Mouse (Mus musculus) erythroid progenitor cell, adult 5-6 weeks (primary cell): Measurements from ENCODE around the gene Ppp1r12b. TPM values are rescaled to one million over a fixed set of nuclear protein-coding genes. Genes with fewer than 3 reads are reported as not detected.

Experiments
- ATAC-seq: replicated peaks from 2 replicates; pipeline ENCODE4 v1.8.0; 2016; ENCODE audit warnings: moderate number of reproducible peaks, mild to moderate bottlenecking, moderate TSS enrichment, inconsistent platforms; ENCODE audit not compliant: poor library complexity, low FRiP score, severe bottlenecking
- total RNA-seq, 2 experiments: library from RNA; stranded (forward) in 1 of 2; stranded (reverse) in 1 of 2; fragments of 150-400 nt in 1 of 2; fragments of 186-747, 209-891 nt in 1 of 2; gene quantifications; 2 replicates each; pipeline versions ENCODE4 v1.2.3 to v1.2.4; 2015 to 2017; ENCODE audit warnings: low replicate concordance in 2 of 2

Gene Ppp1r12b
- total RNA-seq, 2 experiments from 2014 or later, result 8.0 to 26.2 TPM

DNA sequence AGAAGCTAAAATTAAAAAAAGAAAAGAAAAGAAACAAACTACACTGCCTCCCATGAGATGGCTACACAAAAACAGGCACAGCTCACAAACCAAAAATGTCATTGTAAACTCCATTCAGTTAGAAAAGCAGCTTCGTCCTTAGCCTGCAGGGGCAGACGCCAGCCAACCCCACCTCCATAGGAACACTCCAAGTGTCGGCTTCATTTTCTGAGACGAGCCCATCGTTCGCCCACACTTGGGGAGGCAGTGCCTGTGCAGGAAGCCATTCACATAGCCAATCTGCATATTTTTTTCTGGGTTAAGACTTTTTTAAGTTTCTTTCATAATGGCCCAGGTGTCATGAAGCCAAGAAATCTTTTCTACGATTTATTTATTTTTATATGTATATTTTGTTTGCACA lies 8.2 kb downstream of the Ppp1r12b start:
- ATAC-seq, result no peak

GRCm38 (mm10) chr1:134942898-134943297 lies 12.8 kb downstream of the Ppp1r12b start:
- ATAC-seq, result no peak

- no peak for ATAC-seq
Measured at GRCm38 (mm10) chr1:134940863-134941262, 14.9 kb downstream of the Ppp1r12b start.

DNA sequence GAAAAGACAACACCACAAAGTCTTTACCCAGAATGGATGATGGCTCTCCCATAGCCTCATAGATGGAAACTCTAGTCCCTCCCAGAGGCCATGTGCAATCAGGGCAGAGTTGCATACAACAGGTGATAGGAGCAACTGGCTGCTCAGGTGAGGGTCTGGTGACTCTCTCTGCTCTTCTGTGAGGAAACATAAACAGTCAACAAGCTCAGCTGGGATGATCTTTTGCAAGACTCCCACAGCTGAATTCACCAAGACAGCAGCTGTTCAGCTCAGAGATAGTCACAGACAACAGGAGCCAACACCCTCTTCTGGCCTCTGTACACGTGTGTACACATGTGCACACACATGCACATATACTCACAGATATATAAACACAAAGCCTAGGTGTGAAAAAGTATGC lies 17.5 kb downstream of the Ppp1r12b start:
- ATAC-seq, result no peak

- ATAC-seq, result no peak
Measured at GRCm38 (mm10) chr1:134936335-134936734, 19.4 kb downstream of the Ppp1r12b start.

DNA sequence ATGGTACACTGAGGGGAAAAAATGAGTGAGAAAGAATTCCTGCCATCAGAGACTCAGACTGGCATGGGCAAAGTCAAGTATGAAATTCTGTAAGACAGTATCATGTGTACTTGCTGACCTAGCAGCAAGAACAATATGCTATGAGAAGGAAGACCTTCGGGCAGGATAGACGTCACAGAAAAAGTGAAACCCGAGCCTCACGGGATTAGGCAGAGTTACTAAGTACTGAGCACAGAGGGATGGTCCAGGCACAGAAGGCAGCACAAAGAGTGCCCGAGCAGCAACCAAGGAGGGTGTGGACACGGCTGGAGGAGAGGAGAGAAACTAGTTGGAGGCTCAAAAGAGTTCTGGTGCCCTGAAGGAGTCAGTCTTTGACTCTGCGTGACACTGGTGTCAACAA lies 23.3 kb downstream of the Ppp1r12b start:
- no peak for ATAC-seq

DNA sequence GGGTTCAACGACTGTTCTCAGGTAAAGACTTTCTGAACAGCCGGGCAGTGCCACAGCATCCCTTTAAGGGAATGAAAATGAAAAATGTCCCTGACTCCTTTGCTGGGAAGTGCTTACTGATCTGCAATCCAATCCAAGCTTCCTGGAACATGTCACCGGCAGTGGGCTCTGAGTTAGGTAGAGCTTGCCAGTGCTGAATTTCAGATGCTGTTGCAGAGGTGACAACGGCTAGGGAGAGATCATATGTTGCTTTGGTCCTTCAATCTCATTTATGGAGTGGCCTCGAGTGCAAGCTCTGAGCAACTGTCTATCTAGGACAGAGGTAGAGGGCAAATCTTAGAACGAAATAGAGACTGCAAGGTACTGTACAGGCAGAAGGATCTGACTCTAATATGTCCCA lies 36.7 kb downstream of the Ppp1r12b start:
- ATAC-seq, result no peak

- no peak for ATAC-seq
Measured at GRCm38 (mm10) chr1:134915421-134915820, 40.3 kb downstream of the Ppp1r12b start.

GRCm38 (mm10) chr1:134913535-134913934 lies 42.2 kb downstream of the Ppp1r12b start:
- ATAC-seq, result no peak

GRCm38 (mm10) chr1:134911892-134912291 lies 43.9 kb downstream of the Ppp1r12b start:
- ATAC-seq, result no peak

GRCm38 (mm10) chr1:134910037-134910436 lies 45.7 kb downstream of the Ppp1r12b start:
- no peak for ATAC-seq

DNA sequence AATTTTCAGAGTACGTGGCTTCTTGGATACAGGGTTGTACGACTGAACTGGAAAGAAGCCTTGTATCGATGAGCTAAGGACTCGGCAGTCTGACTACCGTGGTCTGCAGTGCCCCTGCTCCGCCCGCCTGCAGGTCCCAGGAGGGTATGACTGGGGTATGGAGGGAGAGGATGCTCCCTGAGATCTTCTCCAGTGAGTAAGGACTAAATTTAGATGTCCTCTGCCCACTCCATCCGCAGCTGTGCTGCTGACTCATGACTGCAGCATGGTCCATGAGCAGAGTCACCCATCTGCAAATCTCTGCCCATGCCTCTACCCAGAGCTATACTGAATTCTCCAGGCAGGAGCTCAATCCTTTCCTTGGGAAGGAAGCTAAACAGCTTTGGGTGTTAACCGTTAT lies 46.3 kb downstream of the Ppp1r12b start:
- ATAC-seq, result no peak

DNA sequence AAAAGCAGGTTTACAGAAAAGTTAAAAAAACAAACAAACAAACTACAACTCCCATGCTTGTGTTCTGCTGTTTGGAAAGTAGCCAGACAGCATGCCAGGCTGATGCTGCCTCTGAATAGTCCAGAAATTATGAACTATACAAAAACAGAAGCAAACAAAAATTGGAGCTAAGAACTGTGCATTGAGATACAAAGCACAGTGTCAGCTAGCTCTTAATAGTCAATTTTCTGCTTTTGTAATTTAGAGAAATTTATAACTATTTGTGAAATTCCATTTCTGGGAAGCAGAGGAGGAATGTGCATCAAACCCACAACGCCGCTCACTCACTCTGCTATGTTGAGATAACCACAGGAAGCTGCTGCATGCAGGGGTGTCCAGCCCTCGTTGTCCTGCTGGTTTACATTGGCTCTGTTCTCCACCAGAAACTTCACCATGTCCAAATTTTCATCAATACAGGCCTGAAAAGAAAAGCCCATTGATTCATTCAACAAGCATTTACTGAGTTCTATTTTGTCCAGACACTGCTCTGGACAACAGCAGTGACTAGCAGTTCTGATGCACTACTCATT lies 53.6 kb downstream of the Ppp1r12b start:
- no peak for ATAC-seq

DNA sequence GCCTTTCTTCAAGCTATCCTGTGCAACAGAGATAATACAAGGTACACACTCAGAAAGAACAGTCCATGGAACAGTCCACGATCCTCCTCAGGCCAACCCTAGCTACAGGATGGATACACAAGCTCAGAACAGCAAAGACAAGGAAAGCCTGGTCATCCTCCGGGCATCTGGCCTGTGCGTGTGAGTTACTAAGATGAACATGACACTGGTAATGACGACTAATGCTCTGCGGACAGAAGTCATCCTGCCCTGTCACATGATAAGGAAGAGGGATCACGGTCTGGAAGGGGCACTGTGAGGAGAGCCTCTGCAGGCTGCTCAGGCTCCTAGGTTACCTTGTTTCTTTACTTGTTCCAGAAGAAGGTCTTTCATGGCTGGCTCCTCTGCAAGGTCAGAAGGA lies 59.7 kb downstream of the Ppp1r12b start:
- no peak for ATAC-seq

DNA sequence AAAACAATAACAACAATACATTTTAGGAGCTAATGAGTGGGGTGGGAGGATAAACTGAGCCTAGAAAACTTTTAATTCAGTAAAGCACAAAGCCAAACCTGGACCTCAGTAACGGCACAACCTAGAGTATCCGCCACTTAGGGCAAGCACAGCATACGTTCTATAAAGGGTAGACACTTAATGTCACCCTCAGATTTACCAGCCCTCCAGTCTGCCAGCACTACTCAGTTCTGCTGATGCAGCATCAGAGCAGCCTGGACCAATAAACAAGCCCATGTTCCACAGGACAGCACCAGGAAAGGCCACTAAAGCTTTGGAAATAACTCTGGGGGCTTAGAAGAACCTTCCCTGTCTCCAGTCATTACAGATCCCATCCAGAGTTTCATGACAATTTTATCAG lies 60.9 kb downstream of the Ppp1r12b start:
- no peak for ATAC-seq

DNA sequence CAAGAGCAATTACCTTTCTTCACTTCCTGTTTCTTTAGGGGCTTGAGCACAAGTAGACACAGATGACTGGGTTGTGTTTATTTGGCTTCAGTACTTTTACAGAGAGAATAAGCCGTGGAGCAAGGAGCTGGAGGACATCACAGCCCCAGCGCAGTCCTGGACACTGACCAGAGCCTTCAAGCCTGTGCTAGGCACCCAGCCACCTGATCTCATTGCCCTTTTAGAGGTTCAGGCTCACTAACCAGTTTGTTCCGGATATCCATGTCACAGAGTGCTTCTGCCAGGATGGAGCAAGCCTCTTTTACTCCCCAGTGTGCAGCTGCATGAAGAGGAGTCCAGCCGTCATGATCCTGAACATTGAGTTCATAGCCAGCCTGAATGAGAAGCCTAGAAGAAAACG lies 63.8 kb downstream of the Ppp1r12b start:
- ATAC-seq, result no peak

DNA sequence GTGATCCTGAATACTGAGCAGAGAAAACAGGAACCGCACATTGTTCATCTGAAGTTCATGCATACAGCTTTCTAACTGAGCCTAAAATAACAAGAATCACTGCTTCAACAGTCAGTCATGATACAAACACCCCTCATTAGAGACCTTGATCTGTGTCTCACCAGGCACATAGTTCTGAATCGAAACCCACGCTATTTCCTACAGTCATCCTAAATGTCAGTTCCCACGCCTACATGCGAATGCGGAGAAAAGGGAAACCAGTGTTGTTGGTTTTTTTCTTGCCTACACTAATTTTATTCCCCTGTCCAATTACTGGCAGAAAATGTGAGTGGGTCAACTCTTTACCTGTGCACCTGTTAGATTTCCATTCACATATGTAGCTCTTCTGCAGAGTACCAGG lies 66.1 kb downstream of the Ppp1r12b start:
- no peak for ATAC-seq

- no peak for ATAC-seq
Measured at GRCm38 (mm10) chr1:134875800-134876199, 79.9 kb downstream of the Ppp1r12b start.

- ATAC-seq, result no peak
Measured at GRCm38 (mm10) chr1:134872678-134873077, 83.1 kb downstream of the Ppp1r12b start.

- no peak for ATAC-seq
Measured at GRCm38 (mm10) chr1:134866426-134866825, 89.3 kb downstream of the Ppp1r12b start.

DNA sequence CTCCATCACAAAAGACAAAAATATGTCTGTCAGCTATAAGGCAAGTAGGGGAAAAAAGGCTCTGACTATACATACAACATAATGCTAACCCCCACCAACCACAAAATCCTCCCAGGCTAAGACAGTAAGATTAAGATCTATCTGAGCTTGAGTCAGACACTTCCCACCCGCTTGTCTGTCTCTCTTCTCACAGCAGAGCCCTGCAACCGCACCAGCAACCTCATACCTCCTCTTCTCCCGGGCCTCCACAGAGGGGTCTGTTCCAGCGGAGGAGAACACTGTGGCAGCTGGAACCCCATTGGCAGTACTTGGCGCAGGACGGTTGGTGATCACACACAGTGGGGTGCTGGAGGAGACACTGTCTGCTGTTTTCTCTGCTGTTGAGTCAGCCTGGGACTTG lies 90.2 kb downstream of the Ppp1r12b start:
- no peak for ATAC-seq

DNA sequence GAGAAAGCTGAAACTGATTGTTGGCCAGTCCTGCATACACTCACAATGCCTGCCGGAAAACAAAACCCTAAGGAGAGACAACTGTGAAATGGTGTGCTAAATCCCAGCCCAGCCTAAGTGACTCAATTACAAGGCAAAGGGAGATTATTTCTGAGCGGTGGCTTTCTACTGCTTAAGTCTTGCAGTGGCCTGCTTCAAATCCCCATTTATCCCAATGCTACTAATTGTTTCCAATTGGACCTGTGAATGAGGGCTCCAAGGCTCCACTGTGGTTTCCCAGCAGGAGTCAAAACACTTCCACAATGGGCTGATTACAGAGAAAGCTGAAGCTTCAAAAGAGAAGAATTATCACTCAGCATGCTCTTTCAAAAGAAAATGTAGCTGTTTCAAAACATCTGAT lies 95.2 kb downstream of the Ppp1r12b start:
- ATAC-seq, result no peak
